8 mouse cellular contexts compared by ENCODE assay signal in the genomic region with DNA sequence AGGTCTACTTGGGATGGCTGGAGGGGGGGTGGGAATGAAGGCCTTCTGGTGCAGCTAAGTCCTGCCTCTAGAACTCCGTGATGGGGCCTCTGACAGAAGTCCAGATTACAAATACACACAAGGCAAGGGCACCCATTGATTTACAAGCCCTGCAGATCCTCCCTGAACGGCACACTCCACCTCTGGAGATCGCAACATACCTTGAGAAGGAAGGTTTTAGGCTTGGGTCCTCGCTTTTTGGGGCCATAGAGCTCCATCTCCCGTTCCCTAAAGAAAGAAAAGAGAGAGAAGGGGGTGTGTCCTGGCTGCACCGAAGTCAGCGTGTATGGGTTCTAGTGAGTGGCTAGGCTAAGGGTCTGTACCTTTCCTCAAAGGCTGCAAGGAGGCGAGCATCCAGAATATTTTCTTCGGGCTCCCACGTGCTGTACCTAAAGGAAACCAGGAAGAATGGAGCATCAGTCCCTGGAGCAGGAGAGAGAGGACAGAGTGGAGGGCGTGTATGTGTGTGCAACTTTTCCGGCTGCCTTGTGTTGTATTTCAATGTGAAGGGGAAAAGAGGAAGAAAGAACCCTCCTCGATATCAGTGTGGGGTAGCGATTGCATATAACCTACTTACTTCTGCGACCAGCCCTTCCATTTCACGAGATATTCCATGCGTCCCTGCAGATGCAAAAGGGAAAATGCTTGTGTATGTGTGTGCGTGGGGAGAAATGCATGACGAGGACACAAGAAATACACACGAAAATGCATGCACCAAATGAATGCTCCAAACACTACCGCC. TPM values are rescaled to one million over a fixed set of nuclear protein-coding genes. Genes with fewer than 3 reads are reported as not detected.
DNase-seq lines count a peak whose midpoint lies in the region; ATAC-seq and TF ChIP-seq lines count a peak whose summit lies in the region.

No protein-coding gene starts in this region.

- DNase-seq in kidney, postnatal 0 days (ENCODE audit: low spot score): no peak
- DNase-seq in kidney, adult 8-10 months: no peak
- DNase-seq in testis, postnatal 14 days (ENCODE audit: low spot score): no peak
- no peak for DNase-seq in cerebellum, postnatal 14 days

- no peak overlapping the region for H3K27ac ChIP-seq in kidney, postnatal 0 days
- no peak overlapping the region for H3K27ac ChIP-seq in brown adipose tissue, adult 24 weeks (replicated peaks; ENCODE audit: low read depth, low read length)
- peak overlapping the region; percentile 96 for H3K27ac ChIP-seq in hindbrain, embryonic 15.5 days (replicated peaks)
- H3K27ac ChIP-seq in midbrain, embryonic 15.5 days: peak overlapping the region; percentile 96

- TF ChIP-seq CTCF in kidney, postnatal 0 days (IDR thresholded peaks at IDR 0.05; ENCODE audit: low read depth): no peak

- H3K9me3 ChIP-seq in kidney, postnatal 0 days (replicated peaks; ENCODE audit: low read length): no peaks in the 10 kb centered on the region
- no peaks in the 10 kb centered on the region for H3K9me3 ChIP-seq in hindbrain, embryonic 15.5 days
- H3K9me3 ChIP-seq in midbrain, embryonic 15.5 days: no peaks in the 10 kb centered on the region

- H3K4me1 ChIP-seq in kidney, postnatal 0 days (replicated peaks; ENCODE audit: insufficient read depth, low read length): peaks cover 49% of the 10 kb centered on the region
- peaks cover 6% of the 10 kb centered on the region for H3K4me1 ChIP-seq in brown adipose tissue, adult 24 weeks (ENCODE audit: control insufficient read depth, insufficient read depth, insufficient read length, low read length)
- peaks cover 78% of the 10 kb centered on the region for H3K4me1 ChIP-seq in hindbrain, embryonic 15.5 days (replicated peaks)
- peaks cover 69% of the 10 kb centered on the region for H3K4me1 ChIP-seq in midbrain, embryonic 15.5 days

- H3K9ac ChIP-seq in kidney, postnatal 0 days (ENCODE audit: low read depth, low read length): peak overlapping the region; percentile 84
- peak overlapping the region; percentile 86 for H3K9ac ChIP-seq in hindbrain, embryonic 15.5 days
- H3K9ac ChIP-seq in midbrain, embryonic 15.5 days: peak overlapping the region; percentile 91

- H3K36me3 ChIP-seq in kidney, postnatal 0 days (ENCODE audit: insufficient read depth, low read length): 0 out of 2 replicates have a peak, but pooled peaks cover 4% of the 10 kb centered on the region
- H3K36me3 ChIP-seq in hindbrain, embryonic 15.5 days: 0 out of 2 replicates have a peak, but pooled peaks cover 3% of the 10 kb centered on the region
- peaks cover 5% of the 10 kb centered on the region for H3K36me3 ChIP-seq in midbrain, embryonic 15.5 days (replicated peaks)

- H3K27me3 ChIP-seq in kidney, postnatal 0 days (ENCODE audit: insufficient read depth, low read length): peaks cover 51% of the 10 kb centered on the region
- peaks cover 65% of the 10 kb centered on the region for H3K27me3 ChIP-seq in hindbrain, embryonic 15.5 days
- H3K27me3 ChIP-seq in midbrain, embryonic 15.5 days (replicated peaks): peaks cover 69% of the 10 kb centered on the region

- H3K4me3 ChIP-seq in kidney, postnatal 0 days (replicated peaks; ENCODE audit: low read depth, low read length): peak overlapping the region; percentile 71
- peak overlapping the region; percentile 84 for H3K4me3 ChIP-seq in brown adipose tissue, adult 24 weeks (ENCODE audit: insufficient read depth, low read depth, low read length)
- H3K4me3 ChIP-seq in hindbrain, embryonic 15.5 days: peak overlapping the region; percentile 89
- peak overlapping the region; percentile 79 for H3K4me3 ChIP-seq in midbrain, embryonic 15.5 days

- no peak for ATAC-seq in kidney, postnatal 0 days (replicated peaks; ENCODE audit: low FRiP score, low read depth)
- no peak for ATAC-seq in hindbrain, embryonic 15.5 days (ENCODE audit: low FRiP score, low read depth)
- no peak for ATAC-seq in midbrain, embryonic 15.5 days (replicated peaks)
- ATAC-seq in monocyte, adult 5-6 weeks (replicated peaks; ENCODE audit: insufficient number of reproducible peaks, low FRiP score, low TSS enrichment, poor library complexity, severe bottlenecking): no peak

- 16% methylated on average over 21 of the region's 21 CpGs for WGBS in kidney, postnatal 0 days
- WGBS in hindbrain, embryonic 15.5 days: 7% methylated on average over 21 of the region's 21 CpGs
- 5% methylated on average over 21 of the region's 21 CpGs for WGBS in midbrain, embryonic 15.5 days

- peak overlapping the region; percentile 93 for H3K4me2 ChIP-seq in kidney, postnatal 0 days (ENCODE audit: low read length)
- peak overlapping the region; percentile 98 for H3K4me2 ChIP-seq in hindbrain, embryonic 15.5 days
- H3K4me2 ChIP-seq in midbrain, embryonic 15.5 days: peak overlapping the region; percentile 90

RNA-seq across cellular contexts. Expression of a gene that starts 0.8 kb away (rescaled TPM):
- 6.1 and 7.7 TPM in 2 replicates for polyA plus RNA-seq in kidney, postnatal 0 days (2015; fragmentation: Nextera tagmentation; extraction: Ambion mirVana)
- 4.7 and 9.1 TPM in 2 replicates for polyA plus RNA-seq in brown adipose tissue, adult 24 weeks (2012; ENCODE audit: insufficient read depth, insufficient read length, missing spikeins)
- polyA plus RNA-seq in hindbrain, embryonic 15.5 days (2015; fragmentation: Nextera tagmentation; extraction: Ambion mirVana): 8.6 and 10.0 TPM in 2 replicates
- polyA plus RNA-seq in midbrain, embryonic 15.5 days (2015; fragmentation: Nextera tagmentation; extraction: Ambion mirVana): 9.6 and 9.7 TPM in 2 replicates
- total RNA-seq in monocyte, adult 5-6 weeks (2017): 2.7 to 7.3 TPM (median 4.7 TPM) in 3 replicates

RNA-seq across cellular contexts. Expression of a gene that starts 17.2 kb away (rescaled TPM):
- 16.7 and 18.4 TPM in 2 replicates for polyA plus RNA-seq in kidney, postnatal 0 days (2015; fragmentation: Nextera tagmentation; extraction: Ambion mirVana)
- 0.91 and 1.1 TPM in 2 replicates for polyA plus RNA-seq in brown adipose tissue, adult 24 weeks (2012; ENCODE audit: insufficient read depth, insufficient read length, missing spikeins)
- 15.3 and 17.1 TPM in 2 replicates for polyA plus RNA-seq in hindbrain, embryonic 15.5 days (2015; fragmentation: Nextera tagmentation; extraction: Ambion mirVana)
- polyA plus RNA-seq in midbrain, embryonic 15.5 days (2015; fragmentation: Nextera tagmentation; extraction: Ambion mirVana): 17.6 and 19.6 TPM in 2 replicates
- total RNA-seq in monocyte, adult 5-6 weeks (2017): 0.75 to 2.7 TPM (median 2.2 TPM) in 3 replicates

RNA-seq across cellular contexts. Expression of a gene that starts 46.1 kb away (rescaled TPM):
- polyA plus RNA-seq in kidney, postnatal 0 days (2015; fragmentation: Nextera tagmentation; extraction: Ambion mirVana): 8.0 and 9.7 TPM in 2 replicates
- polyA plus RNA-seq in brown adipose tissue, adult 24 weeks (2012; ENCODE audit: insufficient read depth, insufficient read length, missing spikeins): 37.3 and 37.4 TPM in 2 replicates
- 21.9 and 23.2 TPM in 2 replicates for polyA plus RNA-seq in hindbrain, embryonic 15.5 days (2015; fragmentation: Nextera tagmentation; extraction: Ambion mirVana)
- 23.7 and 24.7 TPM in 2 replicates for polyA plus RNA-seq in midbrain, embryonic 15.5 days (2015; fragmentation: Nextera tagmentation; extraction: Ambion mirVana)
- total RNA-seq in monocyte, adult 5-6 weeks (2017): 35.2 to 45.8 TPM (median 42.2 TPM) in 3 replicates

RNA-seq across cellular contexts. Expression of a gene that starts 51.9 kb away (rescaled TPM):
- polyA plus RNA-seq in kidney, postnatal 0 days (2015; fragmentation: Nextera tagmentation; extraction: Ambion mirVana): not detected in 2 replicates
- not detected in 2 replicates for polyA plus RNA-seq in brown adipose tissue, adult 24 weeks (2012; ENCODE audit: insufficient read depth, insufficient read length, missing spikeins)
- not detected in 2 replicates for polyA plus RNA-seq in hindbrain, embryonic 15.5 days (2015; fragmentation: Nextera tagmentation; extraction: Ambion mirVana)
- polyA plus RNA-seq in midbrain, embryonic 15.5 days (2015; fragmentation: Nextera tagmentation; extraction: Ambion mirVana): not detected in 2 replicates
- total RNA-seq in monocyte, adult 5-6 weeks (2017): not detected in 3 replicates

Comparison
In these comparisons a context has a peak if more than half of its experiments do, and no peak if none do; other contexts are left out.
1. H3K27ac ChIP-seq: peak in hindbrain, embryonic 15.5 days (single experiment) and midbrain, embryonic 15.5 days (single experiment); none in kidney, postnatal 0 days (single experiment) and brown adipose tissue, adult 24 weeks (single experiment).
2. Peak in every context shown above with its lines, with median percentiles within 50 percentile points of each other: H3K4me2 ChIP-seq, H3K4me3 ChIP-seq and H3K9ac ChIP-seq.